Mouse (Mus musculus) adipocyte (in vitro differentiated cells): ENCODE results near the gene Slc25a36.
A peak's percentile ranks its signal among the peaks of the same experiment; 100 is the strongest.

Experiments used
- DNase-seq: peaks from one replicate; pipeline ENCODE4 v3.0.0-alpha.2; 2016; ENCODE audit warnings: low spot score

Gene Slc25a36

GRCm38 (mm10) chr9:97041633-97042032 is 69.3 kb downstream of the Slc25a36 start:
- no peak for DNase-seq

GRCm38 (mm10) chr9:97038010-97038409 is 72.9 kb downstream of the Slc25a36 start:
- DNase-seq: peak; percentile 7

- peak; percentile 68 for DNase-seq
Observed at GRCm38 (mm10) chr9:97036656-97037055, 74.3 kb downstream of the Slc25a36 start.

DNA sequence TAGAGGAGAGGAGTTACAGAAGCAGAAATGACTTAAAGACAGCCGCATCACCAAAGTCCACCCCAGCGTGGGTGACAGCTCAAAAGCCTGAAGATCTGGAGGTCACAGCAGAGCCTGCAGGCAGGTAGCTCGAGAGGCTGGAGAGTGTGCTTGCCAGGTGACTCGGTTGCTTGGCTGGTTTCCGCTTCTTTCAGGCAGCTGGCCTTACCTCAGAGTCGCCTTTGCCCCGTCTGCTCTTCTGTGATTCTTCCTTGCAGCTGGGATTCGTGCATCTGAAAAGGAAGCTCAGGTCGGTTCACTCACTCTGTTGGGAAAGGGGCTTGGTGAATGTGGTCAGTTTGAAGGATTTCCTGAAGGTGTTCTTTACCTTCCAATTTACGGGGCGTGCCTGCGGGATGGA is 83.6 kb downstream of the Slc25a36 start:
- no peak for DNase-seq

DNA sequence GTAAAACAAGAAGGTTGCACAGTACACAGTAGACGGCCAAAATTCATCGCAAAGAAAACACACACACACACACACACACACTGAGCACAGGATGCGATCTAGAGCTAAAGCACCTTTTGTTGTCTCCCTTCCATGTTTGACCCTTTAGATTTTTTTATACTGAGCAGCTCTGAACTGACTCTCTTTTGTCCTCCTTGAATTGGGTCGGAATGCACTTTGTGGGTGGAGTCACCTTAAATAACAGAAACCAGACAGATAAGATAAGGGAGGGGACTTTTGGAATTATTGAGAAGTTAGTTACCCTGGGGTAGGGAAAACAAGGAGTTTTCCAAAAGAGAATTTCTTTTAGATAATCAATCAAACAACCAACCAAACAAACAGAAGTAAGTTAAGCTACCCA is 85.0 kb downstream of the Slc25a36 start:
- DNase-seq: no peak
